Mouse (Mus musculus) effector memory CD4-positive, alpha-beta T cell, adult 7 months (primary cell): ENCODE results near the gene 0610037L13Rik. TPM values are rescaled to one million over a fixed set of nuclear protein-coding genes. Genes with fewer than 3 reads are reported as not detected.

ENCODE experiments used
- polyA plus RNA-seq: library from polyadenylated mRNA; unstranded; fragments of 100-300 nt; shearing (Covaris generic); gene quantifications from one replicate; pipeline ENCODE4 v1.2.1, GENCODE M21; 2017

The 0610037L13Rik gene
- 51.4 TPM for polyA plus RNA-seq

GRCm38 (mm10) chr4:107889731-107890432, at the start of gene 0610037L13Rik:
Gene 0610037L13Rik (plus strand): TSS chr4:107889813.

GRCm38 (mm10) chr4:107879254-107880050, 10.2 kb upstream of the 0610037L13Rik start, which contains the start of gene Magoh:
Gene Magoh (plus strand): TSS chr4:107879755.

GRCm38 (mm10) chr4:107923145-107923802, 33.7 kb downstream of the 0610037L13Rik start, which contains the start of gene Cpt2:
Gene Cpt2 (minus strand): TSS chr4:107923610.

Other genes starting within 250 kb of the 0610037L13Rik start
- gene Dmrtb1, start 205.6 kb upstream of the 0610037L13Rik start, polyA plus RNA-seq = not detected
- 7.7 TPM for gene Lrp8, start 87.6 kb upstream of the 0610037L13Rik start, polyA plus RNA-seq
- gene Magoh, start 10.1 kb upstream of the 0610037L13Rik start, polyA plus RNA-seq = 160 TPM
- 6.2 TPM for gene Cpt2, start 33.8 kb downstream of the 0610037L13Rik start, polyA plus RNA-seq
- not detected for gene Slc1a7, start 78.5 kb downstream of the 0610037L13Rik start, polyA plus RNA-seq
- 0.40 TPM for gene Podn, start 206.6 kb downstream of the 0610037L13Rik start, polyA plus RNA-seq